Mouse (Mus musculus) forebrain, embryonic 13.5 days (tissue): ENCODE measurements around the gene Il31. TPM values are rescaled to one million over a fixed set of nuclear protein-coding genes. Genes with fewer than 3 reads are reported as not detected.
"Not testable (repeated sequence)": the region's sequence is repeated elsewhere in the genome, so short reads cannot be mapped to it uniquely, and the experiment has no call there.

ENCODE experiments used
- ATAC-seq: fragments of 200-750 bp; cut with Nextera tagmentation; 2 replicates; pipeline ENCODE4 v1.8.0; 2017
- H3K27ac ChIP-seq: fragments of 300-500 bp; sonication (generic); 2 replicates; pipeline ENCODE4 v1.5.1; 2015; ENCODE audit warnings: inconsistent platforms, mild to moderate bottlenecking, moderate library complexity
- H3K27me3 ChIP-seq: fragments of 300-500 bp; sonication (generic); 2 replicates; pipeline ENCODE4 v1.6.1; 2015; ENCODE audit warnings: mild to moderate bottlenecking, inconsistent platforms
- H3K36me3 ChIP-seq: fragments of 300-500 bp; sonication (generic); 2 replicates; pipeline ENCODE4 v1.6.1; 2015; ENCODE audit warnings: mild to moderate bottlenecking, inconsistent platforms; ENCODE audit not compliant: poor library complexity, severe bottlenecking
- H3K4me1 ChIP-seq: fragments of 300-500 bp; sonication (generic); 2 replicates; pipeline ENCODE4 v1.6.1; 2015; ENCODE audit warnings: inconsistent platforms
- H3K4me2 ChIP-seq: fragments of 300-500 bp; sonication (generic); 2 replicates; pipeline ENCODE4 v1.6.1; 2015; ENCODE audit warnings: inconsistent platforms, mild to moderate bottlenecking, moderate library complexity
- H3K4me3 ChIP-seq: fragments of 300-500 bp; sonication (generic); 2 replicates; pipeline ENCODE4 v1.5.1; 2015; ENCODE audit warnings: mild to moderate bottlenecking, inconsistent platforms
- H3K9ac ChIP-seq: fragments of 300-500 bp; sonication (generic); 2 replicates; pipeline ENCODE4 v1.6.1; 2015; ENCODE audit warnings: mild to moderate bottlenecking, inconsistent platforms
- H3K9me3 ChIP-seq: fragments of 300-500 bp; sonication (generic); replicated peaks from 2 replicates; pipeline ENCODE4 v1.6.1; 2016; ENCODE audit warnings: inconsistent platforms
- WGBS: fragments of 180-500 bp; shearing (Covaris S2); methylation state at CpG from one replicate; pipeline ENCODE4 v1.1.7; 2015; 5-methylcytosine and 5-hydroxymethylcytosine counted together
- polyA plus RNA-seq: library from polyadenylated mRNA; unstranded; fragments of >200 nt; fragmentation: Nextera tagmentation; extraction: Ambion mirVana; gene quantifications from 2 replicates; pipeline ENCODE4 v1.2.1, GENCODE M21; 2015

Gene Il31
- polyA plus RNA-seq, 1 experiment from 2014 or later = not detected

GRCm38 (mm10) chr5:123512102-123512501, 22.8 kb upstream of the Il31 start:
- no peaks in the 10 kb centered on the region for H3K9me3 ChIP-seq
- H3K4me2 ChIP-seq = no peak overlapping the region
- 82% methylated on average over 3 of the region's 3 CpGs for WGBS
- H3K36me3 ChIP-seq = peaks cover 59% of the 10 kb centered on the region
- ATAC-seq = no peak
- H3K27ac ChIP-seq = no peak overlapping the region
- H3K4me3 ChIP-seq = no peak overlapping the region
- H3K9ac ChIP-seq = no peak overlapping the region
- H3K27me3 ChIP-seq = no peaks in the 10 kb centered on the region
- H3K4me1 ChIP-seq = peaks cover 17% of the 10 kb centered on the region

- Histone ChIP-seq H3K36me3 (peaks cover 52% of the 10 kb centered on the region), H3K4me1 (peaks cover 17% of the 10 kb centered on the region)
- H3K9ac ChIP-seq, H3K4me2 ChIP-seq, H3K4me3 ChIP-seq, H3K27me3 ChIP-seq, H3K9me3 ChIP-seq, H3K27ac ChIP-seq, ATAC-seq: not testable (repeated sequence)
- 77% methylated on average over 3 of the region's 3 CpGs for WGBS
Measured at GRCm38 (mm10) chr5:123511426-123511825, 22.1 kb upstream of the Il31 start.

GRCm38 (mm10) chr5:123510160-123510559, 20.9 kb upstream of the Il31 start, which contains the start of gene B3gnt4:
TSS of gene B3gnt4 (plus strand) at chr5:123510460.
- Histone ChIP-seq H3K4me2 (peak within 1 kb of the TSS; percentile 86), H3K9ac (0 out of 2 replicates have a peak within 1 kb of the TSS, but pooled peaks have one; percentile 5), H3K36me3 (peaks cover 40% of the 10 kb centered on the region), H3K27me3 (no peaks in the 10 kb centered on the region), H3K9me3 (no peaks in the 10 kb centered on the region), H3K4me3 (peak within 1 kb of the TSS; percentile 65), H3K27ac (no peak within 1 kb of the TSS; the same call in 1 of the 2 replicates), H3K4me1 (peaks cover 17% of the 10 kb centered on the region)
- no peak for ATAC-seq
- 92% methylated on average over 5 of the region's 5 CpGs for WGBS

- peak overlapping the region; percentile 65 for H3K4me3 ChIP-seq
- 3% methylated on average over 12 of the region's 12 CpGs for WGBS
- ATAC-seq = no peak; the same call in 1 of the 2 replicates
- H3K27me3 ChIP-seq = no peaks in the 10 kb centered on the region
- peak overlapping the region; percentile 86 for H3K4me2 ChIP-seq
- H3K9me3 ChIP-seq = no peaks in the 10 kb centered on the region
- H3K27ac ChIP-seq = no peak overlapping the region
- peaks cover 17% of the 10 kb centered on the region for H3K4me1 ChIP-seq
- peaks cover 28% of the 10 kb centered on the region for H3K36me3 ChIP-seq
- H3K9ac ChIP-seq = peak overlapping the region; percentile 77
Measured at GRCm38 (mm10) chr5:123508921-123509320, 19.6 kb upstream of the Il31 start.

- under 1% methylated on average over 58 of the region's 59 CpGs for WGBS
Measured at GRCm38 (mm10) chr5:123507936-123508723, 18.8 kb upstream of the Il31 start.

GRCm38 (mm10) chr5:123501973-123502372, 12.7 kb upstream of the Il31 start:
- Histone ChIP-seq H3K4me1 (peaks cover 17% of the 10 kb centered on the region), H3K4me2 (no peak overlapping the region), H3K36me3 (no peaks in the 10 kb centered on the region), H3K9ac (no peak overlapping the region), H3K4me3 (no peak overlapping the region), H3K9me3 (no peaks in the 10 kb centered on the region), H3K27ac (no peak overlapping the region), H3K27me3 (no peaks in the 10 kb centered on the region)
- 84% methylated on average over 4 of the region's 4 CpGs for WGBS
- no peak for ATAC-seq

More at GRCm38 (mm10) chr5:123507936-123508723, 18.8 kb upstream of the Il31 start:
- peak; percentile 92 for ATAC-seq
- H3K4me2 ChIP-seq = peak overlapping the region; percentile 86
- H3K9ac ChIP-seq = peak overlapping the region; percentile 77
- peaks cover 27% of the 10 kb centered on the region for H3K36me3 ChIP-seq
- no peaks in the 10 kb centered on the region for H3K9me3 ChIP-seq
- no peak overlapping the region; the same call in 1 of the 2 replicates for H3K27ac ChIP-seq
- peaks cover 24% of the 10 kb centered on the region for H3K4me1 ChIP-seq
- H3K4me3 ChIP-seq = peak overlapping the region; percentile 65
- H3K27me3 ChIP-seq = no peaks in the 10 kb centered on the region

- Histone ChIP-seq H3K36me3 (no peaks in the 10 kb centered on the region), H3K27ac (no peak overlapping the region), H3K27me3 (no peaks in the 10 kb centered on the region), H3K4me1 (peaks cover 17% of the 10 kb centered on the region), H3K4me2 (no peak overlapping the region), H3K9me3 (no peaks in the 10 kb centered on the region), H3K4me3 (no peak overlapping the region), H3K9ac (no peak overlapping the region)
- no peak for ATAC-seq
- 49% methylated on average over 4 of the region's 4 CpGs for WGBS
Measured at GRCm38 (mm10) chr5:123499717-123500116, 10.4 kb upstream of the Il31 start.

GRCm38 (mm10) chr5:123489935-123490334, 646 bp upstream of the Il31 start:
- H3K9ac ChIP-seq = no peak overlapping the region
- WGBS = 69% methylated on average over 9 of the region's 9 CpGs

GRCm38 (mm10) chr5:123487659-123488395, 1.5 kb downstream of the Il31 start:
- H3K4me3 ChIP-seq = no peak overlapping the region
- no peaks in the 10 kb centered on the region for H3K36me3 ChIP-seq
- ATAC-seq = no peak
- H3K4me2 ChIP-seq = no peak overlapping the region
- H3K4me1 ChIP-seq = peaks cover 10% of the 10 kb centered on the region
- H3K27ac ChIP-seq = no peak overlapping the region
- no peak overlapping the region for H3K9ac ChIP-seq
- 0 out of 2 replicates have a peak, but pooled peaks cover 6% of the 10 kb centered on the region for H3K9me3 ChIP-seq
- H3K27me3 ChIP-seq = no peaks in the 10 kb centered on the region; the same call in 1 of the 2 replicates
- 87% methylated on average over 11 of the region's 11 CpGs for WGBS

More at GRCm38 (mm10) chr5:123489935-123490334, 646 bp upstream of the Il31 start:
- Histone ChIP-seq H3K27me3 (no peaks in the 10 kb centered on the region; the same call in 1 of the 2 replicates), H3K4me3 (no peak overlapping the region), H3K9me3 (0 out of 2 replicates have a peak, but pooled peaks cover 6% of the 10 kb centered on the region), H3K36me3 (no peaks in the 10 kb centered on the region), H3K4me1 (peaks cover 10% of the 10 kb centered on the region), H3K4me2 (no peak overlapping the region), H3K27ac (no peak overlapping the region)
- ATAC-seq = no peak

GRCm38 (mm10) chr5:123473817-123474216, 15.5 kb downstream of the Il31 start:
- no peak overlapping the region for H3K4me3 ChIP-seq
- no peak overlapping the region for H3K9ac ChIP-seq
- H3K27ac ChIP-seq = no peak overlapping the region
- WGBS = 57% methylated on average over 5 of the region's 5 CpGs
- no peak for ATAC-seq
- no peaks in the 10 kb centered on the region for H3K4me1 ChIP-seq
- no peak overlapping the region for H3K4me2 ChIP-seq
- H3K36me3 ChIP-seq = no peaks in the 10 kb centered on the region
- no peaks in the 10 kb centered on the region for H3K27me3 ChIP-seq
- H3K9me3 ChIP-seq = no peaks in the 10 kb centered on the region

- no peak overlapping the region for H3K4me2 ChIP-seq
- no peaks in the 10 kb centered on the region for H3K36me3 ChIP-seq
- no peak overlapping the region for H3K4me3 ChIP-seq
- H3K27ac ChIP-seq = no peak overlapping the region
- no peak overlapping the region for H3K9ac ChIP-seq
- no peaks in the 10 kb centered on the region for H3K4me1 ChIP-seq
- H3K9me3 ChIP-seq = no peaks in the 10 kb centered on the region
- no peak for ATAC-seq
- WGBS = 74% methylated on average over 10 of the region's 10 CpGs
- H3K27me3 ChIP-seq = no peaks in the 10 kb centered on the region
Measured at GRCm38 (mm10) chr5:123470784-123471400, 18.4 kb downstream of the Il31 start.

- H3K4me1 ChIP-seq = no peaks in the 10 kb centered on the region
- WGBS = 84% methylated on average over 1 of the region's 1 CpGs
- H3K27ac ChIP-seq = no peak overlapping the region
- ATAC-seq = no peak
- H3K9me3 ChIP-seq = no peaks in the 10 kb centered on the region
- H3K27me3 ChIP-seq = no peaks in the 10 kb centered on the region
- H3K36me3 ChIP-seq = no peaks in the 10 kb centered on the region
- no peak overlapping the region for H3K4me3 ChIP-seq
- H3K9ac ChIP-seq = no peak overlapping the region
- no peak overlapping the region for H3K4me2 ChIP-seq
Measured at GRCm38 (mm10) chr5:123464638-123465037, 24.7 kb downstream of the Il31 start.
